Mouse (Mus musculus) liver, postnatal 0 days (tissue): ENCODE results near the gene Mlf2.

ENCODE experiments used
- CTCF ChIP-seq: sonication (generic); IDR thresholded peaks from 2 replicates; pipeline ENCODE4 v1.5.1; 2016; ENCODE audit warnings: antibody characterized with exemption, low read depth
- EP300 ChIP-seq: IDR thresholded peaks from 2 replicates; pipeline ENCODE4 v1.6.1; 2016; ENCODE audit warnings: antibody characterized with exemption, low read depth, mild to moderate bottlenecking

GRCm38 (mm10) chr6:124881821-124882220 is 49.4 kb upstream of the Mlf2 start:
- TF ChIP-seq EP300 (no peak), CTCF (no peak)
